Mouse (Mus musculus): ENCODE results near the gene Ropn1l. TPM values are rescaled to one million over a fixed set of nuclear protein-coding genes. Genes with fewer than 3 reads are reported as not detected.

Ropn1l gene
- polyA plus RNA-seq, 1 experiment from 2014 or later: 1.4 TPM

DNA sequence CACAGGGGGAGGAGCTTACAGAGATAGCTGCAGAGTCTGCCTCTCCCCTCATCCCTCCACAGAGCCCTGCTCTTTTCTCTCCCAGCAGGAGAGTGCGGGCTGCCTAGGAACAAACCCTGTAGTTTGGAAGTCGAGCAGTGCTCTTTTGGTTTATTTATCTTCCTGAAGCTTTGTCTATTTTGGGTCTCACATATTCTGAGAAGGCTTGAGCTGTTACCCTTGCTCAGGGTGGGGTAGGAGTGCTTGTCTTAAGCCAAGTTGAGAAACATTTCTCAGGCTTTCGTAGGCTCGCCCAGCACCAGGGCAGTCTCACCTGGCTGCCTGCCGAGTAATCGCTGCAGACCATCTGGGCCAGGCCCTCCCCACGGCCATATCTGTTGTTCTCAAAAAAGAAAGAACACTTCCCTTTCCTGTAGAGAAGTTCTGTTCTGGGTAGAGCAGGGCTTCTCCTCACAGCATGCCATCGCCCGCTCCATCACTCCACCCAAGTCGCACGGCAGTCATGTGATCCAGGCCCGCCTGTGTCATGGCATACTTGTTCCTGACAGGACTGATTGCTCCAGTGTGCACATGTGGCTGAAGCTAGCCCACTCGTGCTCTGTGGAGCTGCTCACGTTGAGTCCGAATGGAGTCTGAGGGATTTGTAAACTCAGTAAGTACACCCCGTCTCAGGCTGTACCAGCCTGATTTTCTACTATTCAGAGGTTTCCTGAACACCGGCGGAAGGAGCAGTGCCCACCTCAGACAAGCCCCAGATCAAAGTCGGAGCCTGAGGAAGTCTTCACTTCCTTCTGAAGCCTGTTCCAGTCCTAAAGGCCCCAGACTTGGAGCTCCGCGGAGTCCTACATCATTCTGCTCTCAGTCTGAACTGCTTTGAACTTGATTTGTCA is 35.5 kb downstream of the Ropn1l start:
- WGBS: 62% methylated on average over 21 of the region's 21 CpGs
- no peaks in the 10 kb centered on the region for H3K4me1 ChIP-seq (replicated peaks)
- H3K27me3 ChIP-seq: no peaks in the 10 kb centered on the region
- peak overlapping the region; percentile 8; the same call in 1 of the 2 replicates for H3K4me2 ChIP-seq
- peak; percentile 52 for ATAC-seq (ENCODE audit: low FRiP score)
- H3K9me3 ChIP-seq: no peaks in the 10 kb centered on the region
- H3K4me3 ChIP-seq: no peak overlapping the region
- H3K27ac ChIP-seq: 0 out of 2 replicates have a peak overlapping the region, but pooled peaks have one; percentile 40
- H3K9ac ChIP-seq: no peak overlapping the region
- H3K36me3 ChIP-seq: no peaks in the 10 kb centered on the region

DNA sequence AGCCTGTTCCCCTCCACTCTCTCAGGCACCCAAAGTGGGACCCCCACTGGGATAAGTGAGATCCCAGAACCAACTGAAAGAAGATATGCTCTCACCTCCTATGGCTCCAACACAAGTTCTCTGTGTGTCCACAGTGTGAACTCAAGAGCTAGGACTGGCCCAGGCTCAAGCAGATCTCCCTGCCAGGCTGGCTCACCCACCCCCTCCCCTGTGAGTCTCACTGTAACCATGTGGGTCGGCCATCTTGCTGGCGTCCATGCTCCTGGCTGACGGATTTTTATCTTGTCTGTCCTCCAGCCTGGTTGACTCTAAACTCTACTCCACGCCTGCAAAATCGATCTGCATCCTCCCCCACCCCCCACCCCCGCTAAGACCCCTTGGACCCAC is 36.1 kb downstream of the Ropn1l start:
- Histone ChIP-seq H3K36me3 (no peaks in the 10 kb centered on the region), H3K4me2 (no peak overlapping the region), H3K9ac (no peak overlapping the region), H3K4me1 (replicated peaks) (no peaks in the 10 kb centered on the region), H3K27ac (0 out of 2 replicates have a peak overlapping the region, but pooled peaks have one; percentile 40), H3K9me3 (no peaks in the 10 kb centered on the region), H3K27me3 (no peaks in the 10 kb centered on the region), H3K4me3 (no peak overlapping the region)
- ATAC-seq (ENCODE audit: low FRiP score): no peak; the same call in 1 of the 2 replicates
- 68% methylated on average over 6 of the region's 6 CpGs for WGBS

DNA sequence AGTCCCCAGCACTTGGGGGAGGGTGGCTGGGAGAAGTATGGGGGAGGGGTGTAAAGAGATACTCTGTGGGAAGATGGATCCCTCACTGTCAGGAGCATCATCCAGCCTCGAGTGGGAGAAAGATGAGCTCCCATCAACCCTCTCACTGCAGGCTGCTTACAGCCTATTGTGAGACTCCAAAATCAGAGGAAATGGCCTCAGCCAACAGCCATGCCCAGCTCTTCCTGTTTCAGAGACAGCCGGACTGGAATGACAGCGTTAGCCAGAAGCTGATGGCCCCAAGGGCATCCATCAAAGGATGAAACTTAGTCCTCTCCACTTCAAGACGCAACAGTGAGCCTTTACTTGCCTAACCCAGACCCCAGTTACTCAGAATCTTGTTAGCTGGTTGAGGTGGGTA is 38.4 kb downstream of the Ropn1l start:
- Histone ChIP-seq H3K27ac (no peak overlapping the region), H3K9ac (no peak overlapping the region), H3K4me1 (replicated peaks) (no peaks in the 10 kb centered on the region), H3K9me3 (no peaks in the 10 kb centered on the region), H3K27me3 (no peaks in the 10 kb centered on the region), H3K4me2 (no peak overlapping the region), H3K36me3 (no peaks in the 10 kb centered on the region), H3K4me3 (no peak overlapping the region)
- WGBS: 74% methylated on average over 4 of the region's 4 CpGs
- ATAC-seq (ENCODE audit: low FRiP score): no peak

DNA sequence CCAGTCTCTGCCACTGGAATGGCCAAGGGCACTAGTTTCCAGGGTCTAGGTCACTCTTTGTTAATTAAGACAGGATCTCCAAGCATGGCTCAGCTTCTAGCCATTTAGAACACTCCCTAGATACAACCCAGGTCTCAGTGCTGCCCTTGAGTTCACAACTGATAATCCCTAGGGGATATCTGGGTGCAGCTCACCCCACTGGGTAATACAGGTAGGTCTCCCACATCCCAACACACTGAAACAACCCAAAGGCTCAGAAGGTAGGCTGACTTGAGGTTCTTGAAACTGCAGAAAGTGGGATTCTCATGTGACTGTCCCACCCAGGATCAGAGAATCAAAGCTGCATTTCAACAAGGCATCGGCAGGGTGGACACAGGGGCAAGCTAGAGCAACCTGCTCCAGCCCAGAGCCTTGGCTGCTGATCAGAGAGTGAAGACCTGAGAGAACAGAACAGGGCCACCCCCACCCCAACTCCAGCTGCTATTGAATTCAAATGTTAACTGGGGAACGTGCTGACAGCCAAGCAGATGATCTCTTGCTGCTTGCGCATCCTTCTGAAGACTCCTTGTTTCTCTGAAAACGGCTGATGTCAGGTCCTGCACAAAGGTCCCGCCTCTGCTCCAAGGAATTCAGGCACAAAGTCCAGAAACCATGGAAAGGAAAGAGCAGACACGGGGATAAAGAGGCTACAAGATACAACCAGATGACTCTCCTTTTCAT is 39.2 kb downstream of the Ropn1l start:
- Histone ChIP-seq H3K27ac (no peak overlapping the region), H3K9me3 (no peaks in the 10 kb centered on the region), H3K4me2 (no peak overlapping the region), H3K27me3 (no peaks in the 10 kb centered on the region), H3K4me3 (no peak overlapping the region), H3K4me1 (replicated peaks) (no peaks in the 10 kb centered on the region), H3K9ac (no peak overlapping the region), H3K36me3 (no peaks in the 10 kb centered on the region)
- no peak for ATAC-seq (ENCODE audit: low FRiP score)
- WGBS: 35% methylated on average over 6 of the region's 6 CpGs

DNA sequence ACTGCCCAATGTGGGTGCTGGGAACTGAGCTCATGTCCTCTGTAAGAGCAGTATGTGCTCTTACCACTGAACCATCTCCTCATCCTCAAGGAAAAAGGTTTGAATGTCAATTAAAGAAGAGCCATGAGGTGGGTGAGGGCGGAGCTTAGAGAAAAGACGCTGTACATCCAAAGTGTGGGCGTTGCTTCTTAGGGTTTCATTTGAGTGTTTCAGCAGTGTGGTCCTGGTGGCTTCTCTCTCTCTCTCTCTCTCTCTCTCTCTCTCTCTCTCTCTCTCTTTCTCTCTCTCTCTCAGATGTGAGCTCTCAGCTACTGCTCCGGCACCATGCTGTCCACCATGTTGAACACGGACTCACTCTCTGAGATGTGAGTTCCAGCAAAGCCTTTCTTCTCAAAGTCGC is 39.9 kb downstream of the Ropn1l start:
- Histone ChIP-seq H3K36me3 (no peaks in the 10 kb centered on the region), H3K4me1 (replicated peaks) (no peaks in the 10 kb centered on the region), H3K9ac (no peak overlapping the region), H3K9me3 (no peaks in the 10 kb centered on the region), H3K4me3 (no peak overlapping the region), H3K27me3 (no peaks in the 10 kb centered on the region), H3K27ac (no peak overlapping the region), H3K4me2 (no peak overlapping the region)
- ATAC-seq (ENCODE audit: low FRiP score): no peak
- 88% methylated on average over 6 of the region's 6 CpGs for WGBS

DNA sequence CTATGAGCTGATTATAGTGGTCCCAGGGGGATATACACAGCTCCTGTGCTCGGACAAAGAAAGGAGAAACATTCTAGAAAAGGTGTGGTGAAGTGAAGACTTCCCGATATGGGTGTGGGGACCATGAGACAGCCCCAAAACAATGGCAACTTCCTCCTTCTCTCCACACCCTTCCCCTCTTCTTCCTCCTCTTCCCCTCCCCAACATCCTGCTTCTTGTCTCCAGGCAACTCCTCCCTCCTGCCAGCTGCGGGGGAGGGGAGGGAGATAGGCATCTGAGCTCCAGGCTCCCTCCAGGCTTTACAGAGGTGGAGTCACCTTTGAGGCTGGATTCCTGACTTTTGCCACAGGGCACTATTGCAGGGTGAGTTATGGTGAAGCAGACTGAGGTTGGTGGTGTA is 40.6 kb downstream of the Ropn1l start:
- no peak overlapping the region for H3K4me3 ChIP-seq
- 57% methylated on average over 3 of the region's 3 CpGs for WGBS

DNA sequence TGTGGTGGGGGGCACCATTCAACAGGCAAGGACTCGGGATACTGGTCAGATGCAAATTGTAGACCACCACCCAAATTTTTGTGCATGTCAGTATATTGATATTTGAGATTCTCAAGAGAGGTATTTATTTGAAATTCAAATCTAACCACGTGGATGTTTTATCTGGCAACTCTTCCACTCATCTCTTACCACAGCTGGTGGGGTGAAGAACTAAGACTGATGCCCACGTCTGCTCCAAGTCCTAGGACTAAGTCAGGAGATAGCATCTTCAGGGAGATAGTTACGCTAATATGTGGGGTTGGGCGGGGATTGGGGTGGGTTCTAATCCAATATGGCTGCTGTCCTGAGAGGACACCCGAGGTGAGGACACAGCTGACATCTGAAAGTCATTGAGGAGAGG is 41.1 kb downstream of the Ropn1l start:
- WGBS: 88% methylated on average over 6 of the region's 6 CpGs
- Histone ChIP-seq H3K36me3 (no peaks in the 10 kb centered on the region), H3K4me2 (no peak overlapping the region), H3K9ac (no peak overlapping the region), H3K27me3 (no peaks in the 10 kb centered on the region), H3K4me1 (replicated peaks) (no peaks in the 10 kb centered on the region), H3K4me3 (no peak overlapping the region), H3K9me3 (no peaks in the 10 kb centered on the region), H3K27ac (no peak overlapping the region)
- no peak for ATAC-seq (ENCODE audit: low FRiP score)

More for the DNA sequence above, 40.6 kb downstream of the Ropn1l start:
- Histone ChIP-seq H3K27me3 (no peaks in the 10 kb centered on the region), H3K4me2 (no peak overlapping the region), H3K27ac (no peak overlapping the region), H3K9ac (no peak overlapping the region), H3K4me1 (replicated peaks) (no peaks in the 10 kb centered on the region), H3K36me3 (no peaks in the 10 kb centered on the region), H3K9me3 (no peaks in the 10 kb centered on the region)
- no peak for ATAC-seq (ENCODE audit: low FRiP score)

DNA sequence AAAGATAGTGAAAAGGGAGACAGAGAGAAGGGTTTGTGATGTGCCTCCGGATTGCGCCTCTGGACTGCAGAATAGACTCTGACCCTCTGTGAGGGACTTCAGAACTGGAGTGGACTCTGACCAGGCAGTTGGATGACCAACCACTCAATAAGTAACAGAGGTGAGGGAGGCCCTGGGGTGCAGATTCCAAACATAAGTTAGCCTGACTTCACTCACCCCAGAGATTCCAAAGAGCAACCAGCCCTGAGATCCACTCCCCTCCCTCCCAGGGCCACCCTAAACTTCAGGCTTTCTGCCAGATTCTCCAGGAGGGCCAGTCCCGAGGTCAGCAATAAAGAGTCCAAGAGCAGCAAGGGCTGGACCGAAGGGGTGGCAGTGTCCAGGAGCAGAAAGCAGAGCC is 46.0 kb downstream of the Ropn1l start:
- Histone ChIP-seq H3K4me2 (no peak overlapping the region), H3K4me3 (no peak overlapping the region), H3K9ac (no peak overlapping the region), H3K9me3 (no peaks in the 10 kb centered on the region), H3K27ac (no peak overlapping the region), H3K27me3 (0 out of 2 replicates have a peak, but pooled peaks cover 2% of the 10 kb centered on the region), H3K4me1 (replicated peaks) (peaks cover 8% of the 10 kb centered on the region), H3K36me3 (no peaks in the 10 kb centered on the region)
- WGBS: 81% methylated on average over 4 of the region's 4 CpGs
- no peak for ATAC-seq (ENCODE audit: low FRiP score)

DNA sequence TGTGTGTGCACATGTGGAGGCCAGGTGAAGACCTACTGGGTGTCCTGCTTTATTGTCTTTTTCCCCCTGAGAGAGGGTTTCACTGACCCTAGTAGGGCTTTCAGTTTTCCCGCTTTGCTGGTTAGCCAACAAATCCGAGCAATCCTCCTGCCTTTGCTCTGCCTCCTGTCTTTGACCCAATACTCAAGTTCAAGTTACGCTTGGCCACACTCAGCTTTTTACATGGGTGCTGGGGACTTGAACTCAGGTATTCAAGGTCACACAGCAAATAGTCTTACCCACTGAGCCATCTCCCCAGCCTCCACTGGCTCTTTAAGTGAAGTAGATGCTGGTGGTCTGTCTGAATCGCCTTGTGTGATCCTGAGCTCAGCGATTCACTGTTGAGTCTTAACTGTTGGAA is 46.7 kb downstream of the Ropn1l start:
- Histone ChIP-seq H3K9me3 (no peaks in the 10 kb centered on the region), H3K9ac (no peak overlapping the region), H3K36me3 (no peaks in the 10 kb centered on the region), H3K4me2 (no peak overlapping the region), H3K4me1 (replicated peaks) (peaks cover 15% of the 10 kb centered on the region), H3K27me3 (0 out of 2 replicates have a peak, but pooled peaks cover 2% of the 10 kb centered on the region), H3K27ac (no peak overlapping the region), H3K4me3 (no peak overlapping the region)
- 87% methylated on average over 5 of the region's 5 CpGs for WGBS
- no peak for ATAC-seq (ENCODE audit: low FRiP score)

DNA sequence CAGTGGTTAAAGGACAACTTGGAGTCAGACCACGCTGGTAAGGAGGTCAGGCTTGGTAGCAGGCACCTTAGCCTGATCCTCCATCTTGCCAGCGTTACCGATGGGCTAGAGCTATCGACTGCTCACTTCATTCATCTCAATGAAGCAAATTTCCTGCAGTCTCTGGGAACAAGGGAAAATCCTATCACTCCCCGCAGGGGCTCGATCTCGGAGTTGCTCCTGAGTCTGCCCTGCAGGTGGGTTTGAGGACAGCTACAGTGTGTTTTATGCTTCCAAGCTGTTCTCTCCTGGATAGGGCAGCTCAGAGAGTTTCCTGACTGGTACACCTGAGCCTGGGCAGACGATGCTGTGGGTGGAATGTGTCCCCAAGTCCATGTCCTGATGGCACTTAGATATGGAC is 49.2 kb downstream of the Ropn1l start:
- H3K27ac ChIP-seq: no peak overlapping the region
- H3K4me1 ChIP-seq (replicated peaks): peaks cover 19% of the 10 kb centered on the region
- no peak overlapping the region for H3K9ac ChIP-seq
- ATAC-seq (ENCODE audit: low FRiP score): no peak
- WGBS: 87% methylated on average over 8 of the region's 8 CpGs
- H3K9me3 ChIP-seq: no peaks in the 10 kb centered on the region
- 0 out of 2 replicates have a peak, but pooled peaks cover 2% of the 10 kb centered on the region for H3K27me3 ChIP-seq
- H3K4me2 ChIP-seq: no peak overlapping the region
- H3K36me3 ChIP-seq: no peaks in the 10 kb centered on the region
- no peak overlapping the region for H3K4me3 ChIP-seq

DNA sequence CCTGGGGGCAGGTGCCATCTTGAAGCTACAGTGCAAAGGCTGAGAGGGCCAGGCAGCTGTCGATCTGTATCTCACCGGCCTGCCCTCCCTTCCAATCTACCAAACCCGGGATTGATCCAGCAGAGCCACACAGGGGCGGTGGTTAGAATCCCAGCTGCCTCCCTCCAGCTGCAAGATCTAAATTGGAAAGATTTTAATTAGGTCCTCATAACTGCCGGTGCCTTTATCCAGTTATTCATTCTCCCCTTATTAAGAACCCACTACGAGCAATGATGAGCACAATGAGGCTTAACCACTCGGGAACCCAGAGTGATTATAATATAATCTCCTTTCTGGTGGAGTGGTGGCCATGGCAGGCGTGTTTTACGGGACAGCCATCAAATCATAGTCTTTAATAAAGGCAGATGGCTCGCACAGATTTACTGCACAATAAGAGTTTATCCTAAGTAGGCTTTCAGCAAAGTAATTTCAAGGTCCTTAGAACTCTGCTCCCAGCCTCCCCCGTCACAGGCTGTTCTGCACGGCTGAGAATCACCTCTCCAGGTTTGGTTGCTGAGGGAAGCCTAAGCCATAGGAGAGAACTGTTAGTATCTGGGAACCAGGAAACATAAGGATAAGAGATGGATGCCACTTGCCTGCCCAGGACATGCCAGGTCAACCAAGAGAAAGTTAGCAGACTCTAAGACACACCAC is 51.2 kb downstream of the Ropn1l start:
- Histone ChIP-seq H3K9ac (no peak overlapping the region), H3K27ac (peak overlapping the region; percentile 44), H3K9me3 (no peaks in the 10 kb centered on the region), H3K36me3 (no peaks in the 10 kb centered on the region), H3K27me3 (0 out of 2 replicates have a peak, but pooled peaks cover 2% of the 10 kb centered on the region), H3K4me1 (replicated peaks) (peaks cover 19% of the 10 kb centered on the region), H3K4me2 (no peak overlapping the region), H3K4me3 (no peak overlapping the region)
- ATAC-seq (ENCODE audit: low FRiP score): peak; percentile 76
- 52% methylated on average over 12 of the region's 12 CpGs for WGBS

DNA sequence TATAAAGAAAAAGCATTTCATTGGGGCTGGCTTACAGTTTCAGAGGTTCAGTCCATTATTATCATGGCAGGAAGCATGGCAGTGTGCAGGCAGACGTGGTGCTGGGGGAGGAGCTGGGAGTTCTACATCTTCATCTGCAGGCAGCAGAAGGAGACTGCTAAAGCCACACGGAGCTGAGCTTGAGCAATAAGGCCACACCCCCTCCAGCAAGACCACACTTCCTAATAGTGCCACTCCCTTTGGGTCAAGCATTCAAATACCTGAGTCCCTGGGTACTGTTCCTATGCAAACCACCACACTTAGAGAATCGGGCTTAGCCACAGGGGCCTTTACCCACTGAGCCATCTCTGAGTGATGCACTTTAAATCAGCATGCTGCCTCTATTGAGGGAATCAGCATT is 52.6 kb downstream of the Ropn1l start:
- H3K27me3 ChIP-seq: 0 out of 2 replicates have a peak, but pooled peaks cover 2% of the 10 kb centered on the region
- 26% methylated on average over 3 of the region's 3 CpGs for WGBS
- H3K4me3 ChIP-seq: no peak overlapping the region
- H3K4me1 ChIP-seq (replicated peaks): peaks cover 19% of the 10 kb centered on the region
- H3K9me3 ChIP-seq: no peaks in the 10 kb centered on the region
- no peak overlapping the region for H3K9ac ChIP-seq
- ATAC-seq (ENCODE audit: low FRiP score): no peak
- H3K4me2 ChIP-seq: no peak overlapping the region
- no peak overlapping the region for H3K27ac ChIP-seq
- no peaks in the 10 kb centered on the region for H3K36me3 ChIP-seq

Data from hindbrain, embryonic 13.5 days (tissue).